Mouse (Mus musculus): ENCODE data around the gene Gba.
"Not testable (repeated sequence)": the region's sequence is repeated elsewhere in the genome, so short reads cannot be mapped to it uniquely, and the experiment has no call there.

The Gba gene

DNA sequence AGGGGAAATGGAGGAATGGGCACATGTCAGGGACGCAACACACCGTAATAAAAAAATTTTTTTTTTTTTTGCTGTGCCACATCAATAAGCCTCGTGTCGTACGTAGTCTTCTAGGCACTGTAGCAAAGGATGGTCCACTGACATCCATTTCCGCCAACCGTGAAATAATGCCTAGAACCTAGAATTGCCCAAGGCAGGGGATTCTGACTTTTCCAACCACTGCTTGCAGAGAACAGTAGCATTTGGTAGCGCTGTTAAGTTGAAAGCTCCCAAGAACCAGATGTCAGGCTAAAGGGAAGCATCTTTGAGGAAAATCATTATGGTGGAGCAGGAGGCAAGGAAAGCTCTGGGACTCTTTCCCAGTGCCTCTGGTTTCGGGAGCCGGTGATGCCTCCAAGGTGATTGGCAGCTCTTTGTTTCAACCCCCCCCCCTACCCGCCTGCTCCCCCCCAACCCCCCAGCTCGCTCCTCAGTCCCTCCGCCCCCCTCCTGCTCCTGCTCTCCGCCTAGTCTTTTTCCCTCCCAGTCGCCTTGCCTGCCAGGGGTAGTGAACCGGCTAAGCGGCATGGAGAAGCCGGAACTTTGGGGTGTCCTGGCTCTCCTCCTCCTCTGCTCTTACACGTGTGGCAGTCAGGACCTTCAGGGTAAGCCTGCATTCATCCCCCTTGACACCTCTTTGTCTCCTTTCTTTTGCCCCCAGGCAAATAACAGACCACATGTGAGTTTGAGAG is 12.1 kb downstream of the Gba start, which contains the start of gene Thbs3:
Gene Thbs3, plus strand, starts transcription at position 500 of the 731 bp plus-strand sequence.
- peak; percentile 46 for DNase-seq (ENCODE audit: low read depth, low spot score)

DNA sequence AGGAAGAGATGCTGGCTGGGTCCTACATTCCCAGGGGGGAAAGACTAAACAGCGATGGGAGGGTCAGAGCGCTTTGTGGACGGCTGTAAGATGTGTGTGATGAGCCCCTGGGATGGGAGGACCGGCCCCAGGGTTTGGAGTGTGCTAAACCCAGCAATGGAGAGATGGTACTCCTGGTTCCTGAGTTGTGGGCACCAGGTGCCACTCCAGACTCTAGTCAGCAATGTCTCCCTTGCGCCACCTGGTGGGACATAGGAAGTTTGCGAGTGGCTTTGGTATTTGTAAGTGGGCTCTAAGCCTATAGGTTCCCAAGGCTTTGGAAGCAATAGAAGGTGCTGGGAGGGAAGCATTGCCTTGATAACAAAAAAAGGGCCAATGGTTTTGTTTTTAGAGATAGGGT is 13.1 kb downstream of the Gba start:
- peak; percentile 94 for DNase-seq (ENCODE audit: low read depth, low spot score)

DNA sequence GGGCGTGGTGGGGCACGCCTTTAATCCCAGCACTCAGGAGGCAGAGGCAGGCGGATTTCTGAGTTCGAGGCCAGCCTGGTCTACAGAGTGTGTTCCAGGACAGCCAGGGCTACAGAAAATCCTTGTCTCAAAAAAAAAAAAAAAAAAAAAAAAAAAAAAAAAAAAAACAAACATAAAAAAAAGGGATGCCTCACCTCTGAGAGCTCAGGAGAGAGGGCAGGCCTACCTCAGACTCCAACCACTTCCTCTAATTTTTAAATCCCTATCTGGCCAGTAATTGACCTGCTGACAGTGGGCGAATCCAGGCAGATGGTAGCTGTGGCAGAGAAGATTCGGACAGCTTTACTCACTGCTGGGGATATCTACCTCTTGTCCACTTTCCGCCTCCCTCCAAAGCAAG is 13.7 kb downstream of the Gba start:
- DNase-seq (ENCODE audit: low read depth, low spot score), result not testable (repeated sequence)

DNA sequence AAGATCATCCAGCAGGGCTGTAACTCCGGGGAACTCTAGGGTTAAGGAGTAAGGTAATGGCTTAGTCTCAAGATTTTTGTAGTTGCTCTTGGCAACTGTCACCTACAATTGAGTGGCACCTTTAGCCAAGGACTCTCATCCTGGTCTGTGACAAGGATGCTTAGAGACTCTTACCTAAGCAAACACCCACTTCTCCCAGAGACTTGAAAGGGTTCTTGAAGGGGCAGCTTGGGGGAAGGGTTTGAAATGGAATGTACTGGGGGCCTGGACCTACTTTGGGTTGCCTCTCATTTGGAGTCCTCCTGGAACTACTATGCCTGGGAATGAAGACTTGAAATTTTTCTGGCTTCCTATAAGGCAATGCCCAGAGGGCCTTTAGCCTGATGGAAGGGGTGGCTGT is 15.5 kb downstream of the Gba start:
- DNase-seq (ENCODE audit: low read depth, low spot score), result no peak

DNA sequence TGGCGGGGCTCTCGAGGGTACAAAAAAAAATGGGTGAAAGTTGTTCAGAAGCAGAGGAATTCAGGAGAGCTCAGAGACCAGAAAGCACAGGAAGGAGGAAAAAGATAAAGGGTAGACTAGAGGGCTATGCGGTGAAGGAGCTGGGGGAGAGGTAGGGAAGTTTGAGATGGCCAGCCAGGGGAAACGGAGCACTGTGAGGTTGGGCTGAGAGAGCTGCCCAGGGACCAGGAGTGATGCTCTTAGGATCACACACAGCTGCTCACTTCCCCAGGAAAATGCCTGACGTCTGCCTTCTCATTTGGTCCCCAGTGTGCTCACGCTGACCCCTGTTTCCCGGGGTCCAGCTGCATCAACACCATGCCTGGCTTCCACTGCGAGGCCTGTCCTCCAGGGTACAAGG is 16.8 kb downstream of the Gba start:
- no peak for DNase-seq (ENCODE audit: low read depth, low spot score)

DNA sequence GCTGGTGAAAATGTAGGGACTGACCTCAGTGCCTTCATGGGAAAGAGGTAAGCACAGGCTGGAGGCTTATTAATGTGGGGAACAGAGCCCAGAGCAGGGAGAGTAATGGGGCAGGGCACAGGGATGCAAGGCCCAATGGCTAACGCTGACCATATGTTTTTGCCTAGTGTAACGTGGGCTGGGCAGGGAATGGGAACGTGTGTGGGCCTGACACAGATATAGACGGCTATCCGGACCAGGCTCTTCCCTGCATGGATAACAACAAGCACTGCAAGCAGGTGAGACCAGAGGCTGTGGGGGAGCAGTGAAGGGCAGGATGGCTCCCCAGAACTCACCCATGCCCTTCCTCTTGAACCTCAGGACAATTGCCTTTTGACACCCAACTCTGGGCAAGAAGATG is 18.4 kb downstream of the Gba start:
- DNase-seq (ENCODE audit: low read depth, low spot score), result peak; percentile 56

DNA sequence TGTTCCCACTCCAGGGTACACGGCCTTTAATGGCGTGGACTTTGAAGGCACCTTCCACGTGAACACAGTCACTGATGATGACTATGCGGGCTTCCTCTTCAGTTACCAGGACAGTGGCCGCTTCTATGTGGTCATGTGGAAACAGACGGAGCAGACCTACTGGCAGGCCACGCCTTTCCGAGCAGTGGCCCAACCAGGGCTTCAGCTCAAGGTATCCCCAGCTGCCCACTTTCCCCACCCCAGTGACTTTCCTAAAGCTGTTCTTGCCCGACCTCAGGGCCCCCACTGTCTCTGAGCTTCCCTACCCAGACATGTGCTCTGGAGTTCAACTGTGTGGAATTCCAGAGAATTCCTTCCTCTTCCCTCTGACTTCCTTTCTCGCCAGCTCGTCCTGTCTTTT is 22.1 kb downstream of the Gba start:
- DNase-seq (ENCODE audit: low read depth, low spot score), result no peak

DNA sequence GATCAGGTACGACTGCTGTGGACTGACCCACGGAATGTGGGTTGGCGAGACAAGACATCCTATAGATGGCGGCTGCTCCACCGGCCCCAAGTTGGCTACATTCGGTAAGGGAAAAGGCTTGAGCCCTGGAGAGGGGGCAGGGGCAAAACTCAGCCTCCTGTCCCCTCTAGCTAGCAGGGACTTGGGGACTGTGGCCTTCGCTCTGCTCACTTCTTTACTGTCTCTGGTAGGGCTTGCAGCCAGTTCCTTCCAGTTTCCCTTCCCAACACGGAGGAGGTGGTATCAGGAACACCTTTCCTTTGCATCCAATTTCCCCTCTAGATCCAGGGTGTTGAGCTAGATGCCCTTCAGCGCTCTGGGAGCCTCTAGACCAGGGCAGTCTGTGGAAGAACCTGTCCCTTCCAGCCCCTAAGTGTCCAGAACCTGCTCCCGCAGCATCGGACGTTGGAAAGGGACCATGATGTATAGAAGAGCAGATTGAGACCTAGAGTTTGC is 22.6 kb downstream of the Gba start:
- no peak for DNase-seq (ENCODE audit: low read depth, low spot score)

DNA sequence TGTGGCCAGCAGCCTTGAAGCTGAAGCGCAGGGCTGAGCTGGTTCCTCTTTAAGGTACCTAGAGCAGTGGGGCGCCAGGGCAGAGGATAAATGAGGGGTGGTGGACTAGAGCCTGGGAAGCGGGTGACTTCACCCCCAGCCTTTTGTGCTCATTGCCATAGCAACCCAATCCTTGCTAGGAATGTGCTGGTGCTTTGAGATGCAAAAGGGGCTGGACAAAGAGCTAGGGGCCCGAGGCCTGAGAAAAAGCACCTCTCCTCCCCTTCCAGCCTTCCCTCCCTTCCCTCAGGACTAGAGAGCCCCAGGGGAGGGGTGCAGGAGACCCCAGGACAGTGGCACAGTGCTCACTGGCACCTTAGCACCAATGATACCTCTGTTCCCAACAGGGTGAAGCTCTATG is 23.2 kb downstream of the Gba start:
- peak; percentile 67 for DNase-seq (ENCODE audit: low read depth, low spot score)

DNA sequence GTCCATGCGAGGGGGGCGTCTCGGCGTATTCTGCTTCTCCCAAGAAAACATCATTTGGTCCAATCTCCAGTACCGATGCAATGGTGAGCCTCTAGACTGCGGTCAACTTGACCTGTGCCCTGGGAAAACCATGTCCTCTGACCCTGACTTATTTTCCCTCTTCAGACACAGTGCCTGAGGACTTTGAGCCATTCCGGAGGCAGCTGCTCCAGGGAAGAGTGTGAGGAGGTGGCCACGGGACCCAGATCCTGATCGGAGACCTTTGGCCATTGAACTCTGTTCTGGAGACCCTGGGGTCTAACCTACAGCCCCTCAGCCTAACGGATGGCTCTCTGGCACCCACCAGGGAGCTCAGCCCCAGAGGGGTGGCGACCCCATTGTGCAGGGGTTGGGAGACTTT is 23.6 kb downstream of the Gba start:
- DNase-seq (ENCODE audit: low read depth, low spot score), result no peak

DNA sequence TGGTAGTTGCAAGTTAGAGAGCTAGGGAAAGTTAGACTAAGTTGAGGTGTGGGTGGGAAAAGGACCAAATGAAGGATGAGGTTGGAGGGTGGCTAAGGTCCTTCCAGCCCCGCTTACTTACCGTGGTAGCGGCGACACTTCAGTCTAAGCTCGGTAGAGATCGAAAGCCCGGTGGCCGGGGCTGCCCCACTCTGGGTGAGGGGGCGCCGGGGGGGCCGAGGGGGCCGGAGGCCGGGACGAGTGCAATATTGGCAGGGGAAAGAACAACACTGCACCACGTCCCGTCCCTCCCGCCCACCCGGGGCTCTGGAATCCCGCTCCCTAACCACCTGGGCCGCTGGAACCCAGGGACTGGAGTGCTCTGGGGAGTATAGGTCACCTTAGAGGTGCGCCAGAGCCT is 24.2 kb downstream of the Gba start, which contains the start of gene Mtx1:
Gene Mtx1, minus strand, starts transcription at position 189 of the 400 bp plus-strand sequence.
- DNase-seq (ENCODE audit: low read depth, low spot score), result no peak

DNA sequence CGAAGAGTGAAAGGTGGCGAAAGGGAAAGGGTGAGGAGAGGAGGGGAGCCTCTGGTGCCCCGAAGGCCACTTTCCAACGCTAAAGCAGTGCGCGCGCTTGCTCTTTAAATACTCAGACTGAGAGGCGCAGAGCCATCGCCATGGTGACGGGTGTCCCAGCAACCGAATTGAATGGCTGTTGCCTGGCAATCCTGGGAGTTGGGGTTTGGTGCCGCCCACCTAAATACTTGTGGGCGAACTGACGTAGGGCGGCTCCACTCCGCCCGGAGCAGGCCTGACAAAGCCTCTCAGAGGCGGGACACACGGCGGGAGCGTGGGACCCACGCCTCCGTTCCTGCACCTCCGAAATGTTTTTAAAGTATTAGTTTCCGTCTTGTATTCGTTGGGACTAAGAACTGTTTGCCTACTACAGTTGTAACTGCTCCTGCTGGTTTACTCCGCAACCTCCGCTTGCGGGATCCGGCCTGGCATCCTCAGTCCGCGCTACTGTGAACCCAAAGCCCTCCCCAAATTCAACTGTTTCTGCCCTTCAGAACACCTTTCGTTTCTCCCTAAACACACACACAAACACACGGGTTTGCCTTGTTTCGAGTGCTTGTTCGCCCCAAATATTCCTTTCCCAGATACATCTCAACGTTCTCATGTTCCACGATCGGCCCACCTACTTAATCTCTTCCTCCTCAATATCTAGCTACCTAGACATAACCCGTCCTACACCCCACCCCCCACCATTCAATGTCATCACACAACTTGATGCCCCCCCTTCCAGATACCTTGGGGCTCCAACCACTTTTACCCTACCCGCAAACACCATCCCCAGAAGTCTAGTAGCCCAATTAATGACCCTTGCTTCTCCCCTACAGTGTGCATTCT is 24.8 kb downstream of the Gba start:
- peak; percentile 96 for DNase-seq (ENCODE audit: low read depth, low spot score)

DNA sequence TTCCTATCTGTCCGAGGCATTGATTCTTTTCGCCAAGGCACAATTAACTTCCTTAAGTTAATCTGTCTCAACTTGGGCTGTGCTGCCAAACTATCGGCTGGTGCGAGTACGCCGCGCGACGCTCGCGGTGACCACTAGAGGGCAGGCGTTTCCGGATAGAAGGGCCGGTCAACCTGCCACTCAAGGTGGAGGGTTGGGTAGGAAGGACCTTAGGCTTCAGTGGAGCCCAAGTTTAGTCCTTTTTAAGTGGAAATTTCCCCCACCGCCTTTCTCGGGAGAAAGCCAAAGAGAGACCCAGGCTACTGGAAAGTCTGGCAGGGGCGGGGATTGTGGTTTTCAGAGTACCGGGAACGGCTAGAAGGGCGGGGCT is 25.4 kb downstream of the Gba start:
- peak; percentile 86 for DNase-seq (ENCODE audit: low read depth, low spot score)

DNA sequence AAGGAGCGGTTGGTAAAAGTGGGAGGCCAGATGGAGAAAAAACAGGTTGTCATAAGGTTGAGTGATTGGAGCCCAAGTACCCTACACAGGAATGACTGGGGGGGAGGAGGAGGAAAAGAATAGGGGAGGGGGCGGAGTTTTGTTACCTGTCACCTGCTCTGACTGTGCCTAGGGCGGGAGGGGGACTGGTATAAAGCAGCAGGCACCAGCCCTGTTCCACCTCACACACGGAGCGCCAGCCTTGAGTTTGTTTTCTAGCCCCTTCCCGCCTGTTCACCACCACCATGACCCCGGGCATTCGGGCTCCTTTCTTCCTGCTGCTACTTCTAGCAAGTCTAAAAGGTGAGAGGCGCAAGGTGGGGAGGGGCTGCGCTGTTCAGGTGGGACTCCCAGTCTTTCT is 26.1 kb downstream of the Gba start, which contains the start of gene Muc1:
Gene Muc1, plus strand, starts transcription at position 222 of the 400 bp plus-strand sequence.
- no peak for DNase-seq (ENCODE audit: low read depth, low spot score)

DNA sequence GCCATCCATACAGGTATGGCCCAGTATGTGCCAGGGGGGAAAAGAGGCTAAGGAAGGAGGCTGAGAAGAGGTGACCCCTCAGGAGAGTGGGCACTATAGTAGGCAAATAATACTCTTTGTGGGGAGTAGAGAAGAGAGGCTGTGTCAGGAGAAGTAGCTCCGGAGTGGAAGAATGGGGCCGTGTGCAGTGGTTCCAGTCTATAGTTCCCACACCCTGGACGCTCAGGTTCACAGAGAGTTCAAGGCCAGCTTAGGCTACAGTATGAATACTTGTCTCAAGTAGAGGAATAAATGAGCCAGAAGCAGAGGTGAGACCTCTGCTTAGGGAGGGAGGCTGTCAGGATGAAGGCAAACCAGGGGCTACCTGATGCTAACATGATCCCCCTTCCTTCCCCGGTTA is 26.5 kb downstream of the Gba start:
- DNase-seq (ENCODE audit: low read depth, low spot score), result no peak

DNA sequence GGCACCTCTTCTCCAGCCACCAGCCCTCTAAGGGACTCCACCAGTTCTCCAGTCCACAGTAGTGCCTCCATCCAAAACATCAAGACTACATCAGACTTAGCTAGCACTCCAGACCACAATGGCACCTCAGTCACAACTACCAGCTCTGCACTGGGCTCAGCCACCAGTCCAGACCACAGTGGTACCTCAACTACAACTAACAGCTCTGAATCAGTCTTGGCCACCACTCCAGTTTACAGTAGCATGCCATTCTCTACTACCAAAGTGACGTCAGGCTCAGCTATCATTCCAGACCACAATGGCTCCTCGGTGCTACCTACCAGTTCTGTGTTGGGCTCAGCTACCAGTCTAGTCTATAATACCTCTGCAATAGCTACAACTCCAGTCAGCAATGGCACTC is 27.8 kb downstream of the Gba start:
- no peak for DNase-seq (ENCODE audit: low read depth, low spot score)

DNA sequence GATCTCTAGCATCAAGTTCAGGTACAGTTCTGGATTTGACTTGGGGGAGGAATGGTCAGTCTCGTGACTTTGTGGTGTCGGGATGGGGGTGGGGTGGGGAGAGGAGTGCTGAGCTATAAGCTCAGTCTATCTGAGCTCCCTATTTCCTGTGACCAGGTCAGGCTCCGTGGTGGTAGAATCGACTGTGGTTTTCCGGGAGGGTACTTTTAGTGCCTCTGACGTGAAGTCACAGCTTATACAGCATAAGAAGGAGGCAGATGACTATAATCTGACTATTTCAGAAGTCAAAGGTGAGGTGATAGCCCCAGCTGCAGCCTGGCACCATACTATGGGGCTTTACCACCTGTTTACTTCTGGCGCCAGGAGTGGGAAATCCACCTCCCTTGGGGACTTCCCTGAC is 28.6 kb downstream of the Gba start:
- DNase-seq (ENCODE audit: low read depth, low spot score), result no peak

DNA sequence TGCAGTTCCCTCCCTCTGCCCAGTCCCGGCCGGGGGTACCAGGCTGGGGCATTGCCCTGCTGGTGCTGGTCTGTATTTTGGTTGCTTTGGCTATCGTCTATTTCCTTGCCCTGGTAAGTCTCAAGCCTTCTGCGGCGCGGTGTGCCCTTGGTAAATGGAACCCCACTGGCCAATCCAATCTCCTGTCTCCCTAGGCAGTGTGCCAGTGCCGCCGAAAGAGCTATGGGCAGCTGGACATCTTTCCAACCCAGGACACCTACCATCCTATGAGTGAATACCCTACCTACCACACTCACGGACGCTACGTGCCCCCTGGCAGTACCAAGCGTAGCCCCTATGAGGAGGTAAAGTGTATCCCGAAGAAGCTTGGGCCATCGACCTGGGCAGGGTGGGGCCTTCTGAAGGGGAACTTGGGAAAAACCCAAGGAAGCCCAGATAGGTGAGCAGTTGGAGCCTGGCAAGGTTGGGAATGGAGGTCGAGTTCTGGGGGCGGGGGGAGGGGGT is 29.1 kb downstream of the Gba start:
- DNase-seq (ENCODE audit: low read depth, low spot score), result no peak

DNA sequence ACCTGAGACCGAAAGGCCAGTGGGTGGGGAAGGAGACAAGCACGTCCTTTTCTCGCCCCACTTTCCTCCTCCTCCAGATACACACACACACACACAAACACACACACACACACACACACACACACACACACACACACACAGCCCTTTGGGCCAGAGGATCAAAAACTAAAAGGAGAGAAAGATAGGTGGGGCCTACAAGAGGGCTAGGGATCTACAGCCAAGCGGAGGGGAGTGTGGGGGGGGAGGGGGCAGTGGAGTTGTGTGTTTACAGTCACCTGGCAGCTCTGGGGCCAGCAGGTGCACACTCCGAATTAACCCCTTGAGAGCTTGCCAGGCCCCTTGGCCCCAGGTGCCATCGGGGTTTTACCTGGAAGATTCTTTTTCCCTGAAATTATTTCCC is 29.9 kb downstream of the Gba start:
- DNase-seq (ENCODE audit: low read depth, low spot score), result no peak

DNA sequence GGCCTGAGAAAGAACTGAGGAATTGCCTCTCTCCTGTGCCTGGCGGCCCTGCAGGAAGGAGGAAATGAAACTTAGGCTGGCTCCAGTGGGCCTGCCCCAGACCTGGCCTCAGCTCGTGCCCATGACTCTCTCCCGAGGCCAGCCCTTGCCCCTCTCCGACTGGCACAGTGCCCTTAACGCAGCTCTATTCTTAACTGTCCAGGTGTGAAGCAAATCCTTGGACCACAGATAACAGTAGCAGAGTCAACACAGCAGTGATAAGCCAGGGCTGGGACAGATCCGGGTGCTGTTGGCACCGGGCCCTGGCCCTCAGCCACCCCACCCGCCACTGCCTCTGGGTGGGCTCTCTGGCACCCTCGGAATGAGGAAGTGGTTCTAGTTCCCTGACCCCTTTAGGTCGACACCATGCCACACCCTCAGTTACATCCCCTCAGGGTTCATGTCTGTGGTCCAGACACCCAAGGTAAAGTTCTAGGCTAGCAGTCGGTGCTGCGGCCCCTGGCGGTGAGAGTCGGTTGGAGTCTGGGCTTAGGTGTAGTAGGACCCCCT is 30.9 kb downstream of the Gba start:
- no peak for DNase-seq (ENCODE audit: low read depth, low spot score)

DNA sequence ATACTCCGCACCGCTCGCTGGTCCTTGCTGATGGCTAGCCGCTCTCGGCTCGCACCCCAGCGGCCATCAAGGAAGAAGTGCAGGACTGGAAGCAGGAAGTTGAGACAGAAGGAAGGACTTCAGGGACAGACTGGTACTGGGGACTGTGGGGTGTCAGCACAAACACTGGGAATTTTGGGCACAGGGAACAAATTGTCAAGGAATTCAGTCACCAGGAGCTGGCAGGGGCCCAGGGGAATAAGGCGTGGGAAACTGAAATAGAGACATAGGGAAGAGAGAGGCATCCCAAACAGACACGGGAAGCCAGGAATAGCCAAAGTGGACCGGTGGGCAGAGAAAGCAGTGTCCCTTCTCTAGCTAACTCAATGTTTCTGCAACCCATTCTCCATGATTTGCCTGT is 33.8 kb downstream of the Gba start:
- peak; percentile 64 for DNase-seq (ENCODE audit: low read depth, low spot score)

DNA sequence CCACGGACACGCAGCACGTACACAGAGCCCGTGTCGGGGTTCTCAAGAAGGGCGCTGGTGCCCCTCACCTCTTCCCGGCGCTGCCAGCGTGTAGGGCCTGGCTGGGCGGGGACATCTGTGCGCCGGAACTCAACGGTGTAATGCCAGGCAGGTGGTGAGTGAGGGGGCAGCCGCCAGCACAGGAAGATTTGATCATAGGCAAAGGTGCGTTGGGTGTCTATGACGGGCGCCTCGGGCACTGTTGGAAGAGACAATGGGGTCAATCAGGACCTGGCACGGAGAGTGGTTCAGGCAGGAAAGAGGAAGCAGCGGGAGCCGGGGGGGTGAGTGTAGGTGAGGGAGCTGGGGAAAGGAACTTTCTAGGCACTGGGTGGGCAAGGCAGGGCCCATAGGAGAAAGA is 35.0 kb downstream of the Gba start:
- no peak for DNase-seq (ENCODE audit: low read depth, low spot score)
